Mouse (Mus musculus) embryonic facial prominence, embryonic 15.5 days (tissue): Measurements from ENCODE around the gene Gab2. TPM values are rescaled to one million over a fixed set of nuclear protein-coding genes. Genes with fewer than 3 reads are reported as not detected.

Source experiments
- ATAC-seq: fragments of 200-750 bp; cut with Nextera tagmentation; 2 replicates; pipeline ENCODE4 v1.8.0; 2017; ENCODE audit warnings: low read depth, moderate TSS enrichment; ENCODE audit not compliant: insufficient number of reproducible peaks, low FRiP score, low TSS enrichment
- H3K27ac ChIP-seq: fragments of 300-500 bp; sonication (generic); replicated peaks from 2 replicates; pipeline ENCODE4 v1.5.1; 2015; ENCODE audit warnings: mild to moderate bottlenecking, inconsistent platforms
- H3K27me3 ChIP-seq: fragments of 300-500 bp; sonication (generic); 2 replicates; pipeline ENCODE4 v1.6.1; 2015; ENCODE audit warnings: inconsistent platforms
- H3K36me3 ChIP-seq: fragments of 300-500 bp; sonication (generic); 2 replicates; pipeline ENCODE4 v1.6.1; 2015; ENCODE audit warnings: mild to moderate bottlenecking, inconsistent platforms
- H3K4me1 ChIP-seq: fragments of 300-500 bp; sonication (generic); 2 replicates; pipeline ENCODE4 v1.6.1; 2015; ENCODE audit warnings: inconsistent platforms
- H3K4me2 ChIP-seq: fragments of 300-500 bp; sonication (generic); replicated peaks from 2 replicates; pipeline ENCODE4 v1.6.1; 2015; ENCODE audit warnings: mild to moderate bottlenecking, inconsistent platforms
- H3K4me3 ChIP-seq: fragments of 300-500 bp; sonication (generic); replicated peaks from 2 replicates; pipeline ENCODE4 v1.5.1; 2015; ENCODE audit warnings: mild to moderate bottlenecking, inconsistent platforms
- H3K9ac ChIP-seq: fragments of 300-500 bp; sonication (generic); 2 replicates; pipeline ENCODE4 v1.6.1; 2015; ENCODE audit warnings: inconsistent platforms
- H3K9me3 ChIP-seq: fragments of 300-500 bp; sonication (generic); replicated peaks from 2 replicates; pipeline ENCODE4 v1.6.1; 2016; ENCODE audit warnings: inconsistent platforms
- WGBS: fragments of 180-500 bp; shearing (Covaris S2); methylation state at CpG from one replicate; pipeline ENCODE4 v1.1.7; 2015; 5-methylcytosine and 5-hydroxymethylcytosine counted together
- polyA plus RNA-seq: library from polyadenylated mRNA; unstranded; fragments of >200 nt; fragmentation: Nextera tagmentation; extraction: Ambion mirVana; gene quantifications from 2 replicates; pipeline ENCODE4 v1.2.1, GENCODE M21; 2015

Gab2 gene
- 6.0 and 6.2 TPM in 2 replicates for polyA plus RNA-seq

GRCm38 (mm10) chr7:97081242-97081958 is at the start of gene Gab2:
TSS of gene Gab2 (plus strand) at chr7:97081586.
- H3K9me3 ChIP-seq = no peaks in the 10 kb centered on the region
- peaks cover 18% of the 10 kb centered on the region for H3K4me1 ChIP-seq
- H3K4me2 ChIP-seq = peak within 1 kb of the TSS; percentile 89
- peak; percentile 84 for ATAC-seq
- H3K27me3 ChIP-seq = no peaks in the 10 kb centered on the region
- no peaks in the 10 kb centered on the region for H3K36me3 ChIP-seq
- peak within 1 kb of the TSS; percentile 76 for H3K9ac ChIP-seq
- peak within 1 kb of the TSS; percentile 84 for H3K27ac ChIP-seq
- peak within 1 kb of the TSS; percentile 86 for H3K4me3 ChIP-seq
- 0% methylated on average over 53 of the region's 83 CpGs for WGBS

GRCm38 (mm10) chr7:97032412-97032811 is 49.0 kb upstream of the Gab2 start:
- Histone ChIP-seq H3K4me1 (no peaks in the 10 kb centered on the region), H3K36me3 (no peaks in the 10 kb centered on the region), H3K4me3 (no peak overlapping the region), H3K27ac (no peak overlapping the region), H3K27me3 (no peaks in the 10 kb centered on the region), H3K9me3 (no peaks in the 10 kb centered on the region), H3K4me2 (no peak overlapping the region), H3K9ac (no peak overlapping the region)
- no peak for ATAC-seq
- WGBS = 68% methylated on average over 2 of the region's 2 CpGs

GRCm38 (mm10) chr7:97039641-97040040 is 41.7 kb upstream of the Gab2 start:
- WGBS = 75% methylated on average over 4 of the region's 4 CpGs
- Histone ChIP-seq H3K27me3 (no peaks in the 10 kb centered on the region), H3K9ac (no peak overlapping the region), H3K36me3 (no peaks in the 10 kb centered on the region), H3K4me2 (no peak overlapping the region), H3K9me3 (no peaks in the 10 kb centered on the region), H3K27ac (no peak overlapping the region), H3K4me3 (no peak overlapping the region), H3K4me1 (no peaks in the 10 kb centered on the region)
- no peak for ATAC-seq

GRCm38 (mm10) chr7:97041868-97042449 is 39.4 kb upstream of the Gab2 start:
- ATAC-seq = no peak
- Histone ChIP-seq H3K4me1 (no peaks in the 10 kb centered on the region), H3K9me3 (no peaks in the 10 kb centered on the region), H3K27ac (no peak overlapping the region), H3K36me3 (no peaks in the 10 kb centered on the region), H3K4me3 (no peak overlapping the region), H3K9ac (no peak overlapping the region), H3K4me2 (no peak overlapping the region), H3K27me3 (no peaks in the 10 kb centered on the region)
- 85% methylated on average over 6 of the region's 6 CpGs for WGBS

GRCm38 (mm10) chr7:97042981-97043380 is 38.4 kb upstream of the Gab2 start:
- WGBS = 78% methylated on average over 1 of the region's 1 CpGs
- Histone ChIP-seq H3K4me1 (no peaks in the 10 kb centered on the region), H3K9ac (no peak overlapping the region), H3K4me3 (no peak overlapping the region), H3K4me2 (no peak overlapping the region), H3K36me3 (no peaks in the 10 kb centered on the region), H3K27ac (no peak overlapping the region), H3K27me3 (no peaks in the 10 kb centered on the region), H3K9me3 (no peaks in the 10 kb centered on the region)
- ATAC-seq = no peak

- Histone ChIP-seq H3K27me3 (no peaks in the 10 kb centered on the region), H3K4me1 (no peaks in the 10 kb centered on the region), H3K27ac (no peak overlapping the region), H3K9me3 (no peaks in the 10 kb centered on the region), H3K9ac (no peak overlapping the region), H3K4me3 (no peak overlapping the region), H3K4me2 (no peak overlapping the region), H3K36me3 (peaks cover 7% of the 10 kb centered on the region; the same call in 1 of the 2 replicates)
- no peak for ATAC-seq
- WGBS = 88% methylated on average over 2 of the region's 2 CpGs
Observed at GRCm38 (mm10) chr7:97060966-97061365, 20.4 kb upstream of the Gab2 start.

GRCm38 (mm10) chr7:97071512-97071911 is 9.9 kb upstream of the Gab2 start:
- Histone ChIP-seq H3K4me3 (no peak overlapping the region), H3K27me3 (no peaks in the 10 kb centered on the region), H3K9me3 (no peaks in the 10 kb centered on the region), H3K27ac (no peak overlapping the region), H3K9ac (no peak overlapping the region), H3K4me2 (no peak overlapping the region), H3K36me3 (no peaks in the 10 kb centered on the region), H3K4me1 (no peaks in the 10 kb centered on the region)
- 85% methylated on average over 3 of the region's 3 CpGs for WGBS
- ATAC-seq = no peak

- H3K27ac ChIP-seq = no peak overlapping the region
- no peak overlapping the region for H3K4me2 ChIP-seq
- no peak overlapping the region for H3K4me3 ChIP-seq
- WGBS = 80% methylated on average over 5 of the region's 5 CpGs
- H3K9me3 ChIP-seq = no peaks in the 10 kb centered on the region
- no peaks in the 10 kb centered on the region for H3K36me3 ChIP-seq
- no peak overlapping the region for H3K9ac ChIP-seq
- H3K27me3 ChIP-seq = no peaks in the 10 kb centered on the region
- ATAC-seq = no peak
- H3K4me1 ChIP-seq = no peaks in the 10 kb centered on the region
Observed at GRCm38 (mm10) chr7:97072061-97072460, 9.3 kb upstream of the Gab2 start.

- Histone ChIP-seq H3K9ac (no peak overlapping the region), H3K4me3 (no peak overlapping the region), H3K9me3 (no peaks in the 10 kb centered on the region), H3K27ac (no peak overlapping the region), H3K4me1 (peaks cover 3% of the 10 kb centered on the region; the same call in 1 of the 2 replicates), H3K4me2 (no peak overlapping the region), H3K27me3 (no peaks in the 10 kb centered on the region), H3K36me3 (no peaks in the 10 kb centered on the region)
- ATAC-seq = no peak
- WGBS = 42% methylated on average over 1 of the region's 1 CpGs
Observed at GRCm38 (mm10) chr7:97074974-97075373, 6.4 kb upstream of the Gab2 start.

- H3K36me3 ChIP-seq = no peaks in the 10 kb centered on the region
- H3K4me1 ChIP-seq = peaks cover 9% of the 10 kb centered on the region
- H3K4me3 ChIP-seq = no peak overlapping the region
- no peak overlapping the region for H3K27ac ChIP-seq
- no peaks in the 10 kb centered on the region for H3K9me3 ChIP-seq
- ATAC-seq = no peak
- H3K9ac ChIP-seq = no peak overlapping the region
- no peaks in the 10 kb centered on the region for H3K27me3 ChIP-seq
- no peak overlapping the region for H3K4me2 ChIP-seq
Observed at GRCm38 (mm10) chr7:97076977-97077376, 4.4 kb upstream of the Gab2 start.

GRCm38 (mm10) chr7:97078685-97079084 is 2.7 kb upstream of the Gab2 start:
- H3K4me1 ChIP-seq = peaks cover 18% of the 10 kb centered on the region
- no peak for ATAC-seq
- no peaks in the 10 kb centered on the region for H3K36me3 ChIP-seq
- H3K4me2 ChIP-seq = no peak overlapping the region
- H3K27me3 ChIP-seq = no peaks in the 10 kb centered on the region
- H3K4me3 ChIP-seq = no peak overlapping the region
- H3K9ac ChIP-seq = no peak overlapping the region
- no peak overlapping the region for H3K27ac ChIP-seq
- 31% methylated on average over 4 of the region's 4 CpGs for WGBS
- no peaks in the 10 kb centered on the region for H3K9me3 ChIP-seq

- peaks cover 18% of the 10 kb centered on the region for H3K4me1 ChIP-seq
- no peak for ATAC-seq
- no peaks in the 10 kb centered on the region for H3K9me3 ChIP-seq
- no peak overlapping the region for H3K9ac ChIP-seq
- H3K27ac ChIP-seq = 0 out of 2 replicates have a peak overlapping the region, but pooled peaks have one; percentile 17
- WGBS = 8% methylated on average over 6 of the region's 6 CpGs
- H3K36me3 ChIP-seq = no peaks in the 10 kb centered on the region
- no peak overlapping the region for H3K4me3 ChIP-seq
- H3K4me2 ChIP-seq = peak overlapping the region; percentile 25; the same call in 1 of the 2 replicates
- H3K27me3 ChIP-seq = no peaks in the 10 kb centered on the region
Observed at GRCm38 (mm10) chr7:97079145-97079544, 2.2 kb upstream of the Gab2 start.
